Mouse (Mus musculus): ENCODE results near the gene Tmbim4.

- TF ChIP-seq EP300 (IDR thresholded peaks at IDR 0.05; ENCODE audit: low read depth) (no peak), CTCF (IDR thresholded peaks at IDR 0.05; ENCODE audit: low read depth) (0 out of 2 replicates have a peak, but pooled peaks have one; percentile 11)
Observed at GRCm38 (mm10) chr10:120269946-120270345, 68.6 kb downstream of the Tmbim4 start.
